ENCODE assay signal across 8 mouse cellular contexts in genomic region chrX:143051478-143051877, GRCm38 (mm10). TPM values are rescaled to one million over a fixed set of nuclear protein-coding genes. Genes with fewer than 3 reads are reported as not detected.
A peak's percentile ranks its signal among the peaks of the same experiment; 100 is the strongest.
DNase-seq lines count a peak whose midpoint lies in the region; ATAC-seq and TF ChIP-seq lines count a peak whose summit lies in the region.

No protein-coding gene starts in this region.

- no peaks in the 10 kb centered on the region for H3K36me3 ChIP-seq in embryonic facial prominence, embryonic 11.5 days (replicated peaks; ENCODE audit: control insufficient read depth, insufficient read depth, low read depth, low read length)
- H3K36me3 ChIP-seq in liver, embryonic 13.5 days = no peaks in the 10 kb centered on the region
- no peaks in the 10 kb centered on the region for H3K36me3 ChIP-seq in splenic B cell, adult 2 months (ENCODE audit: control insufficient read depth, insufficient read depth, low read length, poor library complexity, severe bottlenecking)

- POLR2A ChIA-PET in Patski (lab: Charles Lee) = no interaction called here

- peak; percentile 54 for DNase-seq in heart, adult 8-10 months (ENCODE audit: low spot score)
- DNase-seq in heart, postnatal 25 days (ENCODE audit: low spot score) = no peak
- peak; percentile 56 to 61 for DNase-seq in B cell, adult 2 months
- no peak for DNase-seq in Patski (ENCODE audit: low read depth, low spot score)
- DNase-seq in embryonic facial prominence, embryonic 11.5 days (ENCODE audit: low spot score) = peak; percentile 74
- peak; percentile 19 for DNase-seq in liver, embryonic 13.5 days
- DNase-seq in splenic B cell, adult 2 months (ENCODE audit: low read depth, low spot score) = peak; percentile 64
- DNase-seq in right cerebral cortex, postnatal 4 days = no peak

- H3K4me3 ChIP-seq in embryonic facial prominence, embryonic 11.5 days (ENCODE audit: low read depth, low read length) = no peak overlapping the region
- no peak overlapping the region for H3K4me3 ChIP-seq in liver, embryonic 13.5 days (replicated peaks)

- no peak overlapping the region for H3K4me2 ChIP-seq in embryonic facial prominence, embryonic 11.5 days (ENCODE audit: low read depth, low read length)
- H3K4me2 ChIP-seq in liver, embryonic 13.5 days = no peak overlapping the region

- intact Hi-C loops in heart, postnatal 25 days (cut with DNase I) = loop anchor here (1.0 to 5.0 kb wide), 2 partner anchors 84 to 233 kb away; partner anchors contain the start of gene Ammecr1

- peak; percentile 64 for TF ChIP-seq CTCF in Patski (IDR thresholded peaks at IDR 0.05)

- in situ Hi-C loops in Patski (cut with MboI; ENCODE audit: low pct_unique_long_range_greater_than_20kb) = loop anchor here (5.0 kb wide), 3 partner anchors 94 to 494 kb away; no protein-coding TSS in a partner anchor

- H3K9me3 ChIP-seq in embryonic facial prominence, embryonic 11.5 days (replicated peaks; ENCODE audit: control insufficient read depth, low read length) = no peaks in the 10 kb centered on the region
- H3K9me3 ChIP-seq in liver, embryonic 13.5 days (replicated peaks) = no peaks in the 10 kb centered on the region

- no peaks in the 10 kb centered on the region for H3K4me1 ChIP-seq in embryonic facial prominence, embryonic 11.5 days (ENCODE audit: control insufficient read depth, insufficient read depth, low read length)
- peaks cover 5% of the 10 kb centered on the region for H3K4me1 ChIP-seq in liver, embryonic 13.5 days (replicated peaks)

- no peak overlapping the region for H3K9ac ChIP-seq in embryonic facial prominence, embryonic 11.5 days (replicated peaks; ENCODE audit: low read length)
- no peak overlapping the region for H3K9ac ChIP-seq in liver, embryonic 13.5 days

- H3K27ac ChIP-seq in embryonic facial prominence, embryonic 11.5 days (replicated peaks; ENCODE audit: low read depth, low read length) = no peak overlapping the region
- no peak overlapping the region for H3K27ac ChIP-seq in liver, embryonic 13.5 days

- CTCF ChIA-PET in Patski (lab: Charles Lee) = interaction anchor here (0.7 to 2.2 kb wide), 5 partner anchors 11 to 233 kb away, joined by 3 to 11 read pairs (median 4); no protein-coding TSS in a partner anchor

- ATAC-seq in Patski = no peak
- ATAC-seq in embryonic facial prominence, embryonic 11.5 days (replicated peaks; ENCODE audit: insufficient number of reproducible peaks, low FRiP score, low TSS enrichment, low read depth) = no peak
- peak; percentile 58; the same call in 1 of the 2 replicates for ATAC-seq in liver, embryonic 13.5 days (ENCODE audit: low read depth)

- peaks cover 10% of the 10 kb centered on the region for H3K27me3 ChIP-seq in Patski
- no peaks in the 10 kb centered on the region for H3K27me3 ChIP-seq in embryonic facial prominence, embryonic 11.5 days (ENCODE audit: control insufficient read depth, insufficient read depth, low read length)
- H3K27me3 ChIP-seq in liver, embryonic 13.5 days = 0 out of 2 replicates have a peak, but pooled peaks cover 7% of the 10 kb centered on the region
- H3K27me3 ChIP-seq in splenic B cell, adult 2 months (ENCODE audit: control insufficient read depth, insufficient read depth, low read length, poor library complexity, severe bottlenecking) = no peaks in the 10 kb centered on the region

RNA-seq across cellular contexts. Expression of gene Rtl9, which starts 47.9 kb away (rescaled TPM):
- total RNA-seq in heart, adult 8-10 months (2022) = under 1 TPM in 3 of 4 experiments, not detected in 1; 0.09 to 0.17 (median 0.16) TPM
- under 1 TPM; 0.18 to 0.20 TPM for total RNA-seq in heart, postnatal 25 days (2021)
- polyA plus RNA-seq in Patski (2021) = 0.04 TPM
- 0.32 and 0.34 TPM in 2 replicates for polyA plus RNA-seq in embryonic facial prominence, embryonic 11.5 days (2014; fragmentation: Nextera tagmentation; extraction: Ambion mirVana)
- polyA plus RNA-seq in liver, embryonic 13.5 days (2015; fragmentation: Nextera tagmentation; extraction: Ambion mirVana) = 0.02 TPM in 1 of 2 replicates, not detected in the other

Comparison
In these comparisons a context has a peak if more than half of its experiments do, and no peak if none do; other contexts are left out.
1. DNase-seq: peak in heart, adult 8-10 months (single experiment), B cell, adult 2 months (2 of 2), embryonic facial prominence, embryonic 11.5 days (single experiment), liver, embryonic 13.5 days (single experiment) and splenic B cell, adult 2 months (single experiment); none in heart, postnatal 25 days (single experiment), Patski (single experiment) and right cerebral cortex, postnatal 4 days (single experiment).